Mouse (Mus musculus) retina, postnatal 1 day (tissue): ENCODE data around the gene Fbxo28.
"Not testable (repeated sequence)": the region's sequence is repeated elsewhere in the genome, so short reads cannot be mapped to it uniquely, and the experiment has no call there.

Experiments
- DNase-seq: peaks from one replicate; pipeline ENCODE4 v3.0.0-alpha.2; 2012

Fbxo28 gene

DNA sequence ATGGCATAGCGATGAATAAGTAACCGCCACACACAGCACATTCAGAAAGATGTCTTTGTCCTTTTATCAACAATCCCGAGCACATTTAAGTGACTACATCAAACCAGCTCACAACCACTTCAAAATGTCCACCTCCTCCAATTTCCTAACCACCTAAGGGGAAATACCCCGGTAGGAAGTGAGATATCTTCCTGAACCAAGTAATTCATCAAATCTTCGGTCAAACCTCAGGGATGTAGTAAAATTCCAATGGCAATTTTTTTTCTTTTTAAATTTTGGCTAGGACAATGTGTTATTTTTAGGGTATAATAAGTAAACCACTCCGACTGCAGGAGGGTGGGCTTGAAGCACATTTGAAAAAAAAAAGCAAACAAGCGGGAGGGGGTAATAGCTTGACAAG, 1.1 kb downstream of the Fbxo28 start:
- no peak for DNase-seq

DNA sequence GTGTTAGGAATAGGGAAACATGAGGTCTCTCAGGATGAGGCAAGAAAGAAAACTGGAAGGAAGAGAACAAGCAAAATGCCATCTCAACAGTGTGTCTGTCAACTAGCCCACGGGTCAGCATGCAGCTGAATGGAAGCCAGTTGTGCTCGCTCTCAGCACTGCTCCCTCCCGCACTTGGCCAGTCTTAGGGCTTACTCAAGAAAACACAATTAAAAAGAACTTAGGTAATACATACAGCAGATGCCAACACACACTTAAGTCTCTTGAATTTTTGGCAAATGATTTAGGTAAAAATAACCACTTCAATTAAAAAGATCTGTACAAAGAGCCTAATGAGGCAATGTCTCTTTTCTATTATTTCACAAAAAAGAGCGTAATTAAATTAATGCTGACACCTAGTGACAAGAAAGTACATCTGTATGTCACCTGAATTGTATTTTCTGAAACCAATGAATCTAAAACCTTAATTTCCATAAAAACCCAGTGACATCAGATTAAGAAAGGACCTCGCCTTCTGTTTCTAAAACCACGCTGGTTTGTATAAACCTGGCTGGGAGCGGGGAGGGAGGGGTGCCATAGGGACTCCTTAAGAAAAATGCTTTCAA, 2.4 kb downstream of the Fbxo28 start:
- no peak for DNase-seq

GRCm38 (mm10) chr1:182333766-182334437, 7.5 kb downstream of the Fbxo28 start:
- no peak for DNase-seq

GRCm38 (mm10) chr1:182332090-182333034, 9.1 kb downstream of the Fbxo28 start:
- DNase-seq, result no peak

DNA sequence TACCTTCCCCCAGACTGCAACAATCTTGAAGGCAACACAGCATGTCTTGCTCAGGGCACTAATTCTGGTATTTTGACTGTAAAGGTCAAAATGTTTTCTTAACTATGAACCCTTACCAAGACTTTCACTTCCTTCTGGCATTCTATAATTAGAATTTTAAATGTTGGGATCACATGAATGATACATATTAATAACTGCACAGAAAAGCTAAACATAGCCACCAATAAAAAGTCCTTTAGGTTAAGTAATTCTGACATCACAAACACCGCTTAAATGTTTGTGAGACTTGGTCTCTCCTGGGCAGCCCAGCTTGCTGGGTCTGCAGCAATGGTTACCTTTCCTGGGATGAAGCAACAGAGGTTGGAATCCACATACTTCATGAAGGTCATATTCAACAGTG, 15.5 kb downstream of the Fbxo28 start:
- no peak for DNase-seq

GRCm38 (mm10) chr1:182324552-182324951, 16.9 kb downstream of the Fbxo28 start:
- DNase-seq, result no peak

GRCm38 (mm10) chr1:182323139-182323538, 18.3 kb downstream of the Fbxo28 start:
- no peak for DNase-seq

GRCm38 (mm10) chr1:182314201-182314600, 27.2 kb downstream of the Fbxo28 start:
- DNase-seq, result no peak

GRCm38 (mm10) chr1:182313181-182313580, 28.2 kb downstream of the Fbxo28 start:
- no peak for DNase-seq

GRCm38 (mm10) chr1:182311376-182311775, 30.1 kb downstream of the Fbxo28 start:
- DNase-seq, result no peak

DNA sequence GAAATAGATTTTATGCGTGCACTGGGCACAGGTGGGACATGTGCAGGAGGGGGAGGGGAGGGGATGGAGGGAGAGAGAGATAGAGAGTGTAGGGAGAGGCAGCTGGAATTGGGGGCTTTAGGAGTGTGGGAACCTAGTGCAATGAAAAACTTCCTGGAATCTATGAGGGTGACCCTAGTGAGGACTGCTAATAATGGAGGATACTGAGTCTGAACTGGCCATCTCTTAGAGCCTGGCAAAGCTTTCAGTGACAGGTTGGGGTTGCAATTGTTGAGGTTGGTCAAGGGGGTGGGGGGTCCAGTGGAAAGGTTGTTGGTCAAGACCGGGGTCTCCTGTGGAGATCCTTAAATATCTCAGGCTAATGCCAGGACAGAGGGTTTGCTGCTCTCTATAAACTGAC, 31.1 kb downstream of the Fbxo28 start:
- no peak for DNase-seq

- DNase-seq, result no peak
Measured at GRCm38 (mm10) chr1:182309403-182309802, 32.0 kb downstream of the Fbxo28 start.

DNA sequence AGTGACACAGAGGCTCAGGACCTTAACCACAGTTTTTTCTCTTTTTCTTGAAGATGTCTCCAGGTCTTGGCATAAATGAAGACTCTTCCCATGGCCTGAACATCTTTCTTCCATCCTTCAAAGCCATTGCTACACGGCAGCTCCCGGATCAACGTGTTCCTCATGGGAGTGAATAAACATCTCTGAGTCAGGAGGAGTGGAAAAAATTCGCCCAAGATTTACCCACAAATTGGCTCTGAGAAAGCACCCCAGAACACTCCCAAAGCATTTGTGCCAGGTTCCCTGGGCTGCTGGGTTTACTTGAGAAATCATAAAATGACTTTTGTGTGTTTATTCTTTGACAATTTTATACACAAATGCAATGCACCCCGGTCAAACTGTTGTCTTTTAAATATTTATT, 38.5 kb downstream of the Fbxo28 start:
- DNase-seq, result no peak

- no peak for DNase-seq
Measured at GRCm38 (mm10) chr1:182302176-182302870, 39.1 kb downstream of the Fbxo28 start.

GRCm38 (mm10) chr1:182297821-182298220, 43.6 kb downstream of the Fbxo28 start:
- no peak for DNase-seq

- no peak for DNase-seq
Measured at GRCm38 (mm10) chr1:182297246-182297645, 44.2 kb downstream of the Fbxo28 start.

DNA sequence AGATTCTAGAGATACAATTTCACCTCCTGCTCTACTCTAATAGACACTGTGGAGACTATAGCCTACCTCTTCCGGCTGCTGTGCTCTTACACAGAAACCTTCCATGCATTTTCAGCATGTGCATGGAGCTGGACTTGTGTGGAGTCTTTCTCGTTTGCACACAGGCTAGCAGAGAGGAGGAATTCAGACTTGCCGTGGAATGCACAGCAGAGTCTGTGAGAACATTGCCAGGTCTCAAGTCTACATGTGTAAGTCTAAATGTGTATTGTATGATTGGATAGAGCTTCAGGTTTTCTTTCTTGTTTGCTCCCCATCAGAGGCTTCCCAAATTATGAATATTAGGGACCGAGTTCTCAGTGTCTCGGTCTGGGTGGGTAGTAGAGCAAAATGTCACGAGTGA, 44.6 kb downstream of the Fbxo28 start:
- no peak for DNase-seq

DNA sequence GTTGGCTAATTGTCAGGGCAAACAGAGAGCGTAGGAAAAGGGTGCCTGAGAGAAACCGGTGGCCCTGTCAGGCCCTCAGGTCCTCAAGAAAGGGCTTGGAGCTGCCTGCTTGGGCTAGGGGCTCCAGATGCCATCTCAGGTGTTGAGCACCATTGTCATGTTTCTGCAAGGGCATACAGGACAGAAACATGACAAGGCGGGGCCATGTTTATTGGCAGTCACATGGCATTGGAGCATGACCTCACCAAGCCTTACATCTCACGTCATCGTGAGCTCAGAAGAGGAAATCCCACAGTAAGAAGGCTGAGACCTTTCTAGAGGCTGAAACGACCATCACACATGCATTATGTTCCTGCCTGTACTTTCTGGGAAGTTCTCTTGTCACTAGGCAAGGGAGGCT, 45.3 kb downstream of the Fbxo28 start:
- DNase-seq, result no peak

GRCm38 (mm10) chr1:182292291-182292690, 49.1 kb downstream of the Fbxo28 start:
- DNase-seq, result no peak

DNA sequence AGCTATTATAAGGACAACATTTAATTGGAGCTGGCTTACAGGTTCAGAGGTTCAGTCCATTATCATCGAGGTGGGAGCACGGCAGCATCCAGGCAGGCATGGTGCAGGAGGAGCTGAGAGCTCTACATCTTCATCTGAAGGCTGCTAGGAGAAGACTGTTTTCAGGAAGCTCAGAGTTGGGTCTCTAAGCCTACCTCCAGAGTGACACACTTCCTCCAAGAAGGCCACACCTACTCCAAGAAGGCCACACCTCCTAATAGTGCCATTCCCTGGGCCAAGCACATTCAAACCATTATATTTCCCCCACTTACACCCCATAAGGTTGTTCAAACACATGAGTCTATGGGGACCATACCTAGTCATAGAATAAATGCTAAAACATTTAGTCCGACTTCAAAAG, 50.7 kb downstream of the Fbxo28 start:
- not testable (repeated sequence) for DNase-seq

DNA sequence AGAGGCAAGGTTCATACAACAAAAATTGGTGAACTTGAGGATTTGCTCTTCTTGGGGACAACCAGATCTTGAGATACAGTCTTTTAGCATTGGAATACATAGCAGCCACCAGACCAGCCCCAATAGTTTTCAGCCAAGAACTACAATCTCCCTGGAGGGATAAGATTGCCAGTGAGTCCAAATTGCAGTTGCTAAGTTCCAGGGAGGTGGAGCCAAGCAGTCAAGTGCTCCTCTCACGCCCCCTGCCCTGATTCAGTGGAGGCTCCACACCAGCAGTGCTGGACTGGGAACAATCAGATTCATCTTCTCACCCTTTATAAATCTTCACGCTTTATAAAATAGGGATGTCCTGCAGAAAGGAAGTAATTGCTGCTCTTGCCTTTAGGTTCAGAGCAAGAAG, 51.6 kb downstream of the Fbxo28 start:
- DNase-seq, result no peak

GRCm38 (mm10) chr1:182288601-182289000, 52.8 kb downstream of the Fbxo28 start:
- DNase-seq, result no peak

DNA sequence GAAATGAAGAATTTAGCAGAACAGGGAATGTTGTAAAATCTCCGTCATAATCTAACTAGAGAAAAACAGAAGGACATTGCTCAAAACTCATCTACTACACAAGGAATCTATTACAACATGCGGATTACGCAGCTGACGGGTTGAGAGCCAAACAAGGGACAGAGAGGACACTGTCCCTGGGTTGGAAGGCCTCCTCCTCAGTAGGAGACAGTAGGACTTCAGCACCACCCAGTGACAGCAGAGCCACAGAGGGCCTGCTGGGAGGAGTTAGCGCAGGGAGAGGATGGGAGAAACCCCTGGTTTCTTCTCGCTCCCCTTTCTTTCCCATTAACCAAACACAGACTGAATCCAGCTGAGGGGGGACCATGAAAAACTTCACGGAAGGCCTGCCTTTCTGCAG, 53.6 kb downstream of the Fbxo28 start:
- no peak for DNase-seq
